Mouse (Mus musculus): ENCODE measurements at regions not wholly inside any gene's neighbourhood (a gene's known extent, or its start where the extent isn't known, plus 50 kb on each side); places are given as distances from the start of the nearest gene placed in this dataset.

DNA sequence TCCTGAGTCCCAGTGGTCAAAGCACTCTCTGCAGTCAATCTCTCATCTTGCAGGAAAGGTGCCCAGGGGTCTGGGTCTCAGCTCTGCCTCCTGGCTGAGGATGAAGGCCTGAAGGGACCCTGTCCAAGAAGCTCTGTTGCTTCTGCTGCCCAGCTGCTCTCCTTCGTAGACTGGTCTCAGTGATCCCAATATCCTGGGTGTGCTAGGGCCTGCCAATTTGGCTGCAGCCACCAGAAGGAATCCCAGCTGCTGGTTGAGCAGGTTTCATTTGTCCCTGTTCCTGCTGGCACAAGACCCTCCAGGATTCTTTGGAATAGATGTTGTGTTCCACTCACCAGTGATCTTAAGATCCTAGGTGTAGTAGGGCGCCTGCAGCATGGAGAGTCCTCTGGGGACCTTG lies 818.5 kb upstream of the Nr2f1 start:
- no peak for TF ChIP-seq CTCF (IDR thresholded peaks at IDR 0.05; ENCODE audit: low read depth, low read length)
- TF ChIP-seq TAL1 (conservative IDR thresholded peaks at IDR 0.05; ENCODE audit: low read depth, low read length): no peak
- no peak for TF ChIP-seq GATA2 (IDR thresholded peaks at IDR 0.05; ENCODE audit: borderline replicate concordance, low read depth, low read length)
- no peak for TF ChIP-seq GATA1 (IDR thresholded peaks at IDR 0.05; ENCODE audit: borderline replicate concordance, low read length)
- TF ChIP-seq POLR2AphosphoS5 (IDR thresholded peaks at IDR 0.05; ENCODE audit: insufficient replicate concordance, low read depth, low read length): no peak
